Mouse (Mus musculus): Measurements from ENCODE around the gene Narf. TPM values are rescaled to one million over a fixed set of nuclear protein-coding genes. Genes with fewer than 3 reads are reported as not detected.
A peak's percentile ranks its signal among the peaks of the same experiment; 100 is the strongest.

Gene Narf
- total and polyA plus RNA-seq, 2 experiments from 2014 or later: 38.0 to 129 TPM

DNA sequence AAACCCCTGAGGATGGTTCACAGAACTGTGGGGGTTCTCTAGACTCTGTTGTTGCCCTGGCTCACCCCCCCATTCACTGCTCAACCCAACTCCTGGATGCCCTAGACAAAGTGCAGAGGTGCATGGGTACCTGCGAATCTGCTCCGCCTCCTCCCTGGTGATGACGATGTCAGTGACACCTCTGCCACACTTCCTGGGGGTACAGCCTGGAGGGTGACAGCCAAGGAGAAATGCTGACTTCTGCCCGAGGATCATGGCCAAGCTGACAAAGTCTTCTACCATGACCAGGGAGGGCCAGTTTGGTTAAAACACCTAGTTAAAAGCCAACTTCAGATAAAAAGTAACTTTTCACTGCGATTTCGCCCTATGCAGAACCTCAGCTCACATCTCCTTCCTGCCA lies 36.3 kb upstream of the Narf start:
- no peaks in the 10 kb centered on the region for H3K9me3 ChIP-seq (ENCODE audit: low read length)
- TF ChIP-seq CTCF (IDR thresholded peaks at IDR 0.05): no peak
- no peaks in the 10 kb centered on the region for H3K27me3 ChIP-seq (ENCODE audit: insufficient read depth, low read length)
- WGBS: 91% methylated on average over 6 of the region's 6 CpGs
- H3K9ac ChIP-seq (replicated peaks; ENCODE audit: low read length, poor library complexity, severe bottlenecking): no peak overlapping the region
- peaks cover 9% of the 10 kb centered on the region for H3K36me3 ChIP-seq (ENCODE audit: insufficient read depth, low read length)
- no peak overlapping the region for H3K4me3 ChIP-seq (ENCODE audit: low read depth, low read length)
- H3K27ac ChIP-seq (ENCODE audit: low read depth, low read length): no peak overlapping the region
- ATAC-seq (ENCODE audit: low FRiP score) (no peak), DNase-seq (ENCODE audit: low spot score) (no peak)
- no peak overlapping the region for H3K4me2 ChIP-seq (ENCODE audit: low read depth, low read length, poor library complexity, severe bottlenecking)
- no peaks in the 10 kb centered on the region; the same call in 1 of the 2 replicates for H3K4me1 ChIP-seq (ENCODE audit: insufficient read depth, low read length)

DNA sequence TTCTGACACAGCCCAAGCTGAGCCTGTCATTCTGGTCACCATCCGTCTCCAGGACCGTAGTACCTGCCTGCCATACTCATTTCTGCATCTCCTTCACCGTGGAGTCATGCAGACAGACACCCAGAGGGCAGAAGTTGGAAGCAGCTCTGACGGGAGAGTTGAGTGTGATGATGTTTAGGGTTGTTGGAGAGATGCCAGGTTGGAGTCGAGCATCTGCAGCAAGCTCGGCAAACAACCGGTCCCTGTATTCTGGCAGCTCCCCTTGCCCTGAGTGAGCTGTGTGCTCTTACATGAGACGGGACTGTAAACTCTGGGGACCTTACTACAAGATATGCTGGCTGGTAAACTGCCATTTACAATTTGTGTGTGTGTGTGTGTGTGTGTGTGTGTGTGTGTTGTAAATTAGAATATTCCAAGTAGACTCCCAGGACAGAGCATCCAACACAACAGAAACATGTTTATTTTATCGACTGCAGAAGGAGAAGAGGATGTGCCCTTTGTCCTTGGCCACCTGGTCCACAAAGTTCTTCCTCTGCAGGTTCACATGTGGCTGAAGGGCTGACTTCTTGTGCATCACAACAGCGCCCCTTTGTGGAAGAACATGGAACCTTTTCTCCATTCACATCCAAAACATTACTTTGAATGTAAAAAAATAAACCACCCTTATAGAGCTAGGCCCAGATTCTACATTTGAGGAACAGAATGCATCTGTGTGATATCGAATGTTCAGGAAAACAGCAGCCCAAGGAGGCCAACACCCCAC lies 35.4 kb upstream of the Narf start:
- Histone ChIP-seq H3K4me1 (ENCODE audit: insufficient read depth, low read length) (no peaks in the 10 kb centered on the region; the same call in 1 of the 2 replicates), H3K27ac (ENCODE audit: low read depth, low read length) (no peak overlapping the region), H3K36me3 (ENCODE audit: insufficient read depth, low read length) (peaks cover 3% of the 10 kb centered on the region; the same call in 1 of the 2 replicates), H3K9me3 (ENCODE audit: low read length) (no peaks in the 10 kb centered on the region), H3K27me3 (ENCODE audit: insufficient read depth, low read length) (no peaks in the 10 kb centered on the region), H3K4me3 (ENCODE audit: low read depth, low read length) (no peak overlapping the region), H3K4me2 (ENCODE audit: low read depth, low read length, poor library complexity, severe bottlenecking) (no peak overlapping the region), H3K9ac (replicated peaks; ENCODE audit: low read length, poor library complexity, severe bottlenecking) (no peak overlapping the region)
- TF ChIP-seq CTCF (IDR thresholded peaks at IDR 0.05): peak; percentile 80
- ATAC-seq (ENCODE audit: low FRiP score) (no peak), DNase-seq (ENCODE audit: low spot score) (peak; percentile 68)
- WGBS: 54% methylated on average over 11 of the region's 11 CpGs

DNA sequence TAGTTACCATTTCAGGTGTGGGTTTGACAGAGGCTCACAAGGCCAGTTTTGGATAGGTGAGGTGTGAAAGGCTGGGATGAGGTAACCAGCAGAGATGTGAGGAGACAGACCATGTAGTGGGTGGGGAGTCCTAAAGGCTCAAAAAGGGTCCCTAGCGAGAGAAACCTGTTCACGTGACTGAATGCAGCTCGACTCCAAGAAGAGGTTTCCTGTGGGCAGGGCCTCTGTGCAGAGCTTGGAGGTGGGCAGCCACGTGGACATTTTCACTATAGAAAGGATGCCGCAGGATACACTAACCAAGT lies 33.2 kb upstream of the Narf start:
- H3K4me2 ChIP-seq (ENCODE audit: low read depth, low read length, poor library complexity, severe bottlenecking): peak overlapping the region; percentile 61
- H3K36me3 ChIP-seq (ENCODE audit: insufficient read depth, low read length): peaks cover 9% of the 10 kb centered on the region
- DNase-seq (ENCODE audit: low spot score) (no peak), ATAC-seq (ENCODE audit: low FRiP score) (no peak)
- H3K4me3 ChIP-seq (ENCODE audit: low read depth, low read length): peak overlapping the region; percentile 74
- H3K27ac ChIP-seq (ENCODE audit: low read depth, low read length): peak overlapping the region; percentile 85
- H3K27me3 ChIP-seq (ENCODE audit: insufficient read depth, low read length): no peaks in the 10 kb centered on the region
- H3K9ac ChIP-seq (replicated peaks; ENCODE audit: low read length, poor library complexity, severe bottlenecking): peak overlapping the region; percentile 79
- H3K9me3 ChIP-seq (ENCODE audit: low read length): no peaks in the 10 kb centered on the region
- WGBS: 2% methylated on average over 5 of the region's 5 CpGs
- no peaks in the 10 kb centered on the region; the same call in 1 of the 2 replicates for H3K4me1 ChIP-seq (ENCODE audit: insufficient read depth, low read length)
- no peak for TF ChIP-seq CTCF (IDR thresholded peaks at IDR 0.05)

DNA sequence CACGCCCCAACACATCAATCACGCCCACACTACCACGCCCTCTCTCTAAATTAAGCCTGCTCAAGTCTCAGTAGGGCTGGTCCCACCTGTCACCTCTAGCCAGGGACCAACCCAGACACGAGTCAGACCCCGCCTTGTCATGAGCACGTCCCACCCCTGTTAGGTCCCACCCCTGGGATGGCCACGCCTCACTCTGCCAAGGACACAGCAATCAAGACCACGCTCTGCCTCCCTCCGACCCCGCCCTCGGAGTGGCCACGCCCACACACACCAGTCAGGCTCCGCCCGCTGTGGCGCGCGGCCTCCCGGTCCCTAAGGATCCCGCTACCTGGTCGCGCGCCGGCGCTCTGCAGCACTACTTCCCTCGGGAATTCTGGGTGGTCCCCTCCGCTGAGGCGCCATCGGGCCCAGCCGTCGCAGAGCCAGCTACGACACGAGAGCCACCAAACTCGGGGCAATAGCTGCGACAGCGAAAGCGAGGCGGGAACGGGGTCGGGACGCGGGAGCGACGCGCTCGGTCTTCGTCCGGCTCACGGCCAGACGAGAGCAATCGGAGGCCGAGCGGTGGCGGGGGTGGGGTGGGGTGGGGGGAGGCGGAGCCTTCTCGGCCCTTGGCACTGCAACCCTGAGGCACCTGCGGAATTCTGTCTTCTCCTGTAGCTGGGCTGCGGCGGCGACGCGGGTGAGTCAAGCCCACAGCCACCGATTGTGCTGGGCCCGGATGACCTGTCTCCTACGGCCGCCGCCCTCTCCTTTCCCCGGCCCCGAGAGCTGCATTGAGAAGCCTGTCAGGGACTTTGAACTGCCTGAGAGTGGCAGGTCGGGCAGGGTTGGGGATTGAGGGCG lies 32.7 kb upstream of the Narf start, which contains the start of the genes Hexdc and Ogfod3:
Gene Hexdc (plus strand): TSS at position 273 of the 846 bp plus-strand sequence.
Gene Ogfod3 (minus strand): TSS at position 551 of the 846 bp plus-strand sequence.
- Histone ChIP-seq H3K27ac (ENCODE audit: low read depth, low read length) (peak within 1 kb of the TSS; percentile 85), H3K36me3 (ENCODE audit: insufficient read depth, low read length) (peaks cover 8% of the 10 kb centered on the region), H3K9ac (replicated peaks; ENCODE audit: low read length, poor library complexity, severe bottlenecking) (peak within 1 kb of the TSS; percentile 79), H3K4me3 (ENCODE audit: low read depth, low read length) (peak within 1 kb of the TSS; percentile 74), H3K4me1 (ENCODE audit: insufficient read depth, low read length) (no peaks in the 10 kb centered on the region; the same call in 1 of the 2 replicates), H3K4me2 (ENCODE audit: low read depth, low read length, poor library complexity, severe bottlenecking) (peak within 1 kb of the TSS; percentile 61), H3K27me3 (ENCODE audit: insufficient read depth, low read length) (no peaks in the 10 kb centered on the region), H3K9me3 (ENCODE audit: low read length) (no peaks in the 10 kb centered on the region)
- no peak for TF ChIP-seq CTCF (IDR thresholded peaks at IDR 0.05)
- under 1% methylated on average over 68 of the region's 70 CpGs for WGBS
- ATAC-seq (ENCODE audit: low FRiP score) (peak; percentile 95), DNase-seq (ENCODE audit: low spot score) (peak; percentile 96)

DNA sequence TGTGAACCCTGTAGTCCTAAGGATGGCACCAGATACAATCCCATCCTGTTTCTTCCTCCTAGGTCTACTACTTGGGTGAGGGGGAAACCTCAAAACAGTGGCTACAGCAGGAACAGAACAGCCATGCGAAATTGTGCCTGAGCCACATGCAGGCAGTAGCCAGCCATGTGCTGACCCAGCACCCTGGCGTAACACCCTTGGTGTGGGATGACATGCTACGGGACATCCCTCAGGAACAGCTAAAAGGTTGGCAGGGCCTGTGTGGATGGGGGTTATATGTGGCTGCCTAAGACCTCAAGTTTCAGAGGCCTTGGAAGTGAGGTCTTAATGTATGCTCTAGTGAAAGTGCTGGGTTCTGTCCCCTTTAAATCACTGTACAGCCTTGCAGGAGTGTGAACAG lies 20.2 kb upstream of the Narf start:
- ATAC-seq (ENCODE audit: low FRiP score) (no peak), DNase-seq (ENCODE audit: low spot score) (no peak)
- Histone ChIP-seq H3K4me1 (ENCODE audit: insufficient read depth, low read length) (no peaks in the 10 kb centered on the region), H3K27ac (ENCODE audit: low read depth, low read length) (no peak overlapping the region), H3K4me3 (ENCODE audit: low read depth, low read length) (no peak overlapping the region), H3K9me3 (ENCODE audit: low read length) (no peaks in the 10 kb centered on the region), H3K9ac (replicated peaks; ENCODE audit: low read length, poor library complexity, severe bottlenecking) (no peak overlapping the region), H3K27me3 (ENCODE audit: insufficient read depth, low read length) (no peaks in the 10 kb centered on the region), H3K4me2 (ENCODE audit: low read depth, low read length, poor library complexity, severe bottlenecking) (no peak overlapping the region), H3K36me3 (ENCODE audit: insufficient read depth, low read length) (peaks cover 57% of the 10 kb centered on the region)
- no peak for TF ChIP-seq CTCF (IDR thresholded peaks at IDR 0.05)
- WGBS: 99% methylated on average over 3 of the region's 3 CpGs

DNA sequence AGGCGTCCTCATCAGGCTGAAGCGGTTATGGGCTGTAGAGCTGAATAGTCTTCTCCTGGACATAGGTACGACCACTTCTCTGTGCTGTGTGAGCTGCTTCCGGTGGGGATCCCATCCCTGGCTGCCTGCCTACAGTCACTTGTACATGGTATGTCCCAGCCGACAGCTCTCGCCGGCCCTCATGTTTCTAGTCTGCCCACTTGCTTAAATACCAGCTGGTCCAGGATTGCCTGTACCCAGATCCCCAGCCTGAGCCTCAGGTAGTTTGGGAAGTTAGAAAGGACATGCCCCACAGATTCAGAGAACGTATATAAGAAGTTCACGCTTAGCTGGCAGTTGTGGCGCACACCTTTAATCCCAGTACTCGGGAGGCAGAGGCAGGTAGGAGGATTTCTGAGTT lies 17.3 kb upstream of the Narf start:
- TF ChIP-seq CTCF (IDR thresholded peaks at IDR 0.05): no peak
- Histone ChIP-seq H3K27ac (ENCODE audit: low read depth, low read length) (no peak overlapping the region), H3K9me3 (ENCODE audit: low read length) (no peaks in the 10 kb centered on the region), H3K4me2 (ENCODE audit: low read depth, low read length, poor library complexity, severe bottlenecking) (no peak overlapping the region), H3K4me1 (ENCODE audit: insufficient read depth, low read length) (no peaks in the 10 kb centered on the region), H3K36me3 (ENCODE audit: insufficient read depth, low read length) (peaks cover 73% of the 10 kb centered on the region), H3K27me3 (ENCODE audit: insufficient read depth, low read length) (no peaks in the 10 kb centered on the region), H3K4me3 (ENCODE audit: low read depth, low read length) (no peak overlapping the region), H3K9ac (replicated peaks; ENCODE audit: low read length, poor library complexity, severe bottlenecking) (no peak overlapping the region)
- ATAC-seq (ENCODE audit: low FRiP score) (no peak), DNase-seq (ENCODE audit: low spot score) (no peak)
- WGBS: 93% methylated on average over 11 of the region's 11 CpGs
